Mouse (Mus musculus) embryonic fibroblast, embryonic 13.5 days (primary cell): Measurements from ENCODE around the gene Gm10053.

ENCODE experiments used
- CTCF ChIP-seq: IDR thresholded peaks from 2 replicates; pipeline ENCODE4 v1.5.1; 2011; ENCODE audit warnings: mild to moderate bottlenecking, control low read depth, low read length, moderate library complexity, borderline replicate concordance; ENCODE audit not compliant: insufficient read depth
- POLR2A ChIP-seq: IDR thresholded peaks from 2 replicates; pipeline ENCODE4 v1.6.1; 2011; ENCODE audit warnings: low read depth, mild to moderate bottlenecking, control low read depth, low read length, moderate library complexity

DNA sequence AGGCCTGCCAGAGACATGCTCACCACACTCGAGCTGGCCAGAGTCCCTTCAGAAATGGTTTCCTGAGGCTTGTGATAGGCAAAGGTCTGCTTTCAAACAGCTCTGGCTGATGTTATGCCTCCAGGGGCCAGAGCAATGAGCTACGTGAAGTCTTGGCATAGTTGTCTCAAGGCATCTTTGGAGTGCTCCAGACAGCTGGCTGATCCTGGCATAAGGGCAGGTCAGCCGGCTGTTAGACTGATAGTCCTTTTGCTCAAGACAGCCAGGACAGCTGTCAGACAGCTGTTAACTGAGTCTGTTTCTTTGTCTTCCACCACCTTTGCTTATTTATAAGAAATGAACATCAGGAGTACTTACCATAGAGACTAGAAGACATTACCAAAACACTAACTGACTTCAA, 11.4 kb downstream of the Gm10053 start:
- TF ChIP-seq POLR2A (no peak), CTCF (no peak)
